Mouse (Mus musculus): ENCODE data around the gene Kcnb1.

DNA sequence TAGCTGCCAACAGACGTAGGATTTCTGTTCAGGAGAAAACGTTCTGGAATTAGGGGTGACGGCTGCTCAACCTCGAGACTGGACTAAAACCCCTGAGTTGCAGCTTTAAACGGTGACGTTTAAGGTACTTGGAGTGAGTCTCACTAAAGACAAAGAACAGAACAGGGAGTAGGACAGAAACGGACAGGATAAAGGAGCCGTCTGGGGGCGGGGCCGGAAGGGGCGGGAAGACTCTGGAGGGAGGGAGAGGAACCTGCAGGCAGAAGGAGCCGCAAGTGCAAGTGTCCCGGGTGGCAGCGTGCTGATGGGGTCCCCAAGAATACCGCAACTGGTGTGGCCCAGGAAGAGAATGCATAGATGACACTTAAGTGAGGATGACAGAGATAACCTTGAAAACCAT, 40.6 kb upstream of the Kcnb1 start:
- TF ChIP-seq CTCF (IDR thresholded peaks at IDR 0.05; ENCODE audit: low read depth) (no peak), EP300 (IDR thresholded peaks at IDR 0.05; ENCODE audit: low read depth) (no peak)
